Mouse (Mus musculus) brain, embryonic 14.5 days (tissue): ENCODE measurements around the gene Cspg4.

Experiments used
- CTCF ChIP-seq: fragments of 200-500 bp; IDR thresholded peaks from 2 replicates; pipeline ENCODE4 v1.5.1; 2012; ENCODE audit warnings: inconsistent platforms, mild to moderate bottlenecking, moderate library complexity, borderline replicate concordance; ENCODE audit not compliant: insufficient read depth, insufficient read length; ENCODE audit errors: extremely low read depth
- POLR2A ChIP-seq: fragments of 200-500 bp; IDR thresholded peaks from 2 replicates; pipeline ENCODE4 v1.6.1; 2012; ENCODE audit warnings: mild to moderate bottlenecking, inconsistent platforms, borderline replicate concordance; ENCODE audit not compliant: poor library complexity, insufficient read depth, insufficient read length, severe bottlenecking; ENCODE audit errors: extremely low read depth

GRCm38 (mm10) chr9:56866430-56866829 is 1.6 kb downstream of the Cspg4 start:
- TF ChIP-seq CTCF (no peak), POLR2A (no peak)
